Mouse (Mus musculus) ovary, postnatal 36 days (tissue): ENCODE measurements around the gene Usp2.

Source experiments
- DNase-seq: peaks from one replicate; pipeline ENCODE4 v3.0.0; 2022; ENCODE audit warnings: low spot score, mixed read lengths

The Usp2 gene

DNA sequence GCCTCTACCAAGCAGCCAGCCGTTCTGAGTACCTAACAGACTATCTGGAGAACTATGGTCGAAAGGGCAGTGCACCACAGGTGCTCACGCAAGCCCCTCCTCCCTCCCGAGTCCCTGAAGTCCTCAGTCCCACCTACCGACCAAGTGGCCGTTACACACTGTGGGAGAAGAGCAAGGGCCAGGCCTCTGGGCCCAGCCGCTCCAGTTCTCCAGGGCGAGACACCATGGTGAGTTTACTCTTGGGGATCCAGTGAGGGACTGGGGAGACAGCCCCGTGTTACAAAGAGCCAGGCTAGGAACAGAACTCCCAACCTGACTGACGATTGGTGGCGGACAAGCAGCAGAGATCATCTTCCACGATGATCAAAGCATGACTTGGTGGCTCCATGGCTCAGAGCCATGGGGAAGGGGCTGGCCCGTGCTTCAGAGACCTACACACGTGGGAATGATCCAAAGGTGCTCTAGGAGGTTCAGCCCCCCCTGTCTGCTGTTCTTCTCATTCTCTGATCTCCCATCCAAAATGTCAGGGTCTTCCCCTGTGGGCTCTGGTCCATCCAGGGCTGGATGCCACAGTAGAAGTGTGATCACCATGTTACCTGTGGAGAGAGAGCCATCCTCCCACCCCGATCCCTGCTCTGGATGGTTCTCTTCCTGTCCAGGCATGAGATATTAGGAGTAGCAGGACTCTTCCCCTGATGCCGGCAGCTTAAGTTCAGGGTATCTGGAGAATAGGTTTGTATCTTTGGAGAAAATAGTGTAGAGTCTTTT lies 9.4 kb downstream of the Usp2 start:
- no peak for DNase-seq

DNA sequence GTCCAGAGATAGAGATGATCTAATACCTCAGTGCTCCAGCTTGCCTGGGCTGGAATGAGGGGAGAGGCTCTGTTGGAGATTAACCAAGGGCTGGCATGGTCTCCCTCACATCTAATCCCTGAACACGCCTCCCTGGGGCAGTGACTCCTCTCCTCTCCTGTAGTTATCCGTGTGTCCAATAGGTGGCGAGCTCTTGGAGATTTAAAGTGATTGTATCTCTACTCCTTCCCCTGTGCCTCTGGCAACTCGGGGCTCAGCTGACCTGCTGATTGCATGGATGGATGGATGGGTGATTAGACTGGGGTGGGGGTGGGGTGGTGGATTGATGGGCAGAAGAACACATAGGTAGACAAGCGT lies 9.9 kb downstream of the Usp2 start:
- DNase-seq: no peak

DNA sequence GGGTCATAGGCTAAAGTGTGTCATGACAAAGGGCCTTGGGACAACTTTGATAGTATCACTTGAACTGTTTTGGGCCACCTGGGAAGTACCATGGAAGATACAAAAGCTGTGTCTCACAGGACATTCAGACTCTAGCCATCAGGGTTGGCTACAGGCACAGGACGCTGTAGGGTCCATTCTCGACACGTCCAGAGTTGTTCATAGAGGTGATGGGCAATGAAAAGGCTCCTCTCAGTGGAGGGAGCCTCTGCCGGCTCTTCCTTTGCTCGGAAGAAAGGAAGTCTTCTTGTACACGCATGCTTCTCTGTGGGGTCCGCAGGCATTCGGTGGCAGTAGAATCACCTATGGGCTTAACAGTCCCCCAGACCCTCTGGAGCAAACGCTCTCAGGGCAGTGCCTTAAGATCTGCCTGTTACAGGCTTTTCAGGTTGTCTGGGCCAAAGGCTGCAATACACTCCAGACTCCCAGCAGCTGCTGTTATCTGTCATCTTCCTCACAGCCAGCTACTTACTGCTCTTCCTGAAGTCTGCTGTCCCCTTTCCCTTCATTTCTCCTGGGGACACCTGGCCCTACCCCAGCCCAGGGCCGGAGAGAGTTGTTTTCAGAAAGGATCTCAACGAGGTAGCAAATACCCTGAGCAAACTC lies 10.6 kb downstream of the Usp2 start:
- no peak for DNase-seq

DNA sequence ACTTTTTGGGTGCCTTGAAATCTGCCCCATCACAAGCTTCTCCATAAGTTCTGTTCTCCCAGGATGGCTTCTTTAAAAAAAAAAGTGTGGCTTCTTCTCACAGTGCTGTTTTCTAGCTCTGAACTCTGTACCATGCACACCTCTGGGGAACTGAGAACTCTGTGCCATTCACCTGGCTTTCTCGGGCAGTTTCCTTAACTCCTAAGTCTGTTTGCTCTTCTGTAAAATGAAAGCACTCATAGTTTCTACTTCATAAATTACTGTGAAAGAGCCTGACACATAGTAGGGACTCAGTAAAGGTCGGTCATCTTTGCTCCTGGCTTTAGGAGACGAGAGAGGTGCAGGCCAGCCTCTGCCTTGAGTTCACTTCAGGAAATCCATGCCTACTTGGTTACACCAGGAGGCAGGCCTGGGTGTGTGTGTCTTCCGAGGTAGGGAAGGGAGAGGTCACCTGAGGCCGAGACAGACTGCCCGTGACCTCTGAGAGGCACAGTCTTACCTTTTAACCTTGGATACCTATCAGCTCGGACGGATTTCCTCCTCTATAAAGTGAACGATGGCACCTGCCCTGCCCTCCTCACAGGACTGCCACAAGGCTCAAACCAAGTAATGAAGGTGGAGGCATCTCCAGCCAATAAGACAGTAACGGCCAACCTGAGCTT lies 11.4 kb downstream of the Usp2 start:
- DNase-seq: no peak

DNA sequence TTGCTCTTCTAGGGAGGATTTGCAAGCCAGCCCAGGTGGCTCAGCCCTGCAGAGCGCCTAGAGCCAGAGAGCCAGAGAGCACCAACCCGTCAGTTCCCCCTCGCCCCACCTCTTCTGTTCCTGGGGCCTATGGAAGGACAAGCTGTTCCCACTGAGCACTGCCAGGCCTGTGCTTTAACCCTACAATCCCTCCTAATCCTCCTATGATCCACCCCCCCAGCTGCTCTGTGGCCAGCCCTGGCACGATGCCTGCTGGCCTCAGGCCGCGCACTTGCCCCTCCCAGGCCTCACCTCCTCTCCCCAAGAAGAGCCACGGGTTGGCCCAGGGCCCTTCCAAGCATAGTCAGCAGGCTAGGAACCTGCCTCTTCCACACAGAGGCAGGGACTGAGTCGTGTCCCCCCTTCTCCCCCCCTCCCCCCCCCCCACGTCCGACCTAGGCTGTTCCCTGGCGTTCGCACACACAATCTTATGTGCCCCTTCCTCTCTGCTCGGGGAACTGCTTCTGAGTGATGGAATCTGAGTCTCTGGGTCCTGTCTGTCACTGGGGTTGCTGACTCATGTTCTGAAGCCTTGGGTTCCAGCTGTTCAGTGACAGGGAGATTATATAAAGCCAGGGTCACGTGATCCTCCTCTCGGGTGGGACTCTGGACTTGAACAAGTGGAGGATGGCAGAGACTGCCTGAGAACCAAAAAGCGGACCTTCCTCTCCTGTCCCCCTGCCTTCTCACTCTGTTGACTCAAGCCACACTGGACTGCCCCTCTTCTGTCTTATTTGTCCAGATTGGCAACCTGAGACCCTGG lies 12.3 kb downstream of the Usp2 start:
- DNase-seq: peak; percentile 85

DNA sequence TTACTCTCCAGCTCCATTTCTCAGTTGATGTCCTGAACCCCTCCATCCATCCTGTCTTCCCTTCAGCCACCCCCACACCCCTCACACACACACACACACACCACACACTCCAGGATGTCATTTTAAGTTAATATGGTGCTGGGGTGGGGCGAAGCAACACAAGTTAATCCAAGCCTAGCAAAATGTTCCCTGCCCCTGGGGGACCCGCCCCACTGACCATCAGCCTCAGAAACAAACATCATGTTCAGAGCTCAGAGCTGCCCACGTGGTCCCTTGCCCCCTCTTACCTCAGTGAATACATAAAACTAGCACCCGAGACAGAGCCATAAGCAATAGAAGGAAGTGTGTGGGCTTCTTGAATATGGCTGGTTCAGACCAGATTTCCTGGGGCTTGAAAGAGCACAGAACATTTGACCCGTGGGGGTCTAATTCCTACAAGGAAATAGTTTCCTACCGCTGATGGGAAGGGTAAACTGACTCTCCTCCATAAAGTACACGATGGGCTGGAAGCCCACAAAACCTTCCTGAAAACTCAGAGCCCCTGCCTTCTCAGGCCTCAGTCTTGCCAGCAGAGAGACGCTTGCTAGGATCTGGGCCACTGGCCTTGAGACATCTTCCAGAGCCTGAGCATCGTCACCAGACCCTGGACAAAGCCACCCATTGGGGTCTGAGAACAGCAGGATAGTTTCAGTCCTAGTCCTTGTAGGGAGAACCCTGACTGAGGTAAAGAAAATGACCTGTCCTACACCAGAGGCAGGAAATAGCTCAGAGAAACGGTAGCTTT lies 13.4 kb downstream of the Usp2 start:
- DNase-seq: no peak

DNA sequence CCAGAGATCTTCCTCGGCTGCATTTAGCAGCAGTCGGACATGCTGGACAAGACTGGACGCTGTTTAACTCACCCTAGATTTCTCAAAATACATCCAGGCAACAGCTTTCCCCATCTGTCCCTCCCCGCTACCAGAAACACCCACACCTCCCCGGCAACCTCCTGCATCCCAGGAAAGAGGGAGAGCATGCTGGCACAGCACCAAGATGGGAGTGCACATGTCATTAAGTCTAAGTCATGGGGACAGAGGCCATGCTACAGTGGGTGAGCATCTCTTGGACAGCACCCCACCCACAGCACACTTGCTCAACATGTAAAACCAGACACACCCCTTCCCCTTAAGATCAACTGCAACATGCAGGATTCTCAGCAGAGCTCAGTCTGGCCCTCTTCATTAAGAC lies 14.1 kb downstream of the Usp2 start:
- DNase-seq: peak; percentile 7

DNA sequence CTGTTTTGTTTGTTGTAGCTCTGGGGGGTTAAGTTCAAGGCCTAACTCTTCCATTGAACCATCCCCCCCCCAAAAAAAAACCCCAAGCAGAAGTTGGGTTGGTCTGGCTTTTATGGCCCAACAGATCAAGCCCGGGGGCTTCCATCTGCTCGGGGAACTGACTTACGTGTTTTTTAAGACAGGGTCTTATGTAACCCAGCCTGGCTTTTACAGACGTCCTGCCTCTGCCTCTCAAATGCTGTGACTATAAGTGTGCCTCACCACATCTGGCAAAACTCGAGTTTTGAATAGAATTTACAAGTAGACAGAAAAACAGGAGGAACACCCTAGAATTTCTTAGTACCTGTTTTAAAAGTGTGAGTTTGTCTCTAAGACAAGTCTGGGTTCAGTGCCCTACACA lies 14.8 kb downstream of the Usp2 start:
- no peak for DNase-seq

DNA sequence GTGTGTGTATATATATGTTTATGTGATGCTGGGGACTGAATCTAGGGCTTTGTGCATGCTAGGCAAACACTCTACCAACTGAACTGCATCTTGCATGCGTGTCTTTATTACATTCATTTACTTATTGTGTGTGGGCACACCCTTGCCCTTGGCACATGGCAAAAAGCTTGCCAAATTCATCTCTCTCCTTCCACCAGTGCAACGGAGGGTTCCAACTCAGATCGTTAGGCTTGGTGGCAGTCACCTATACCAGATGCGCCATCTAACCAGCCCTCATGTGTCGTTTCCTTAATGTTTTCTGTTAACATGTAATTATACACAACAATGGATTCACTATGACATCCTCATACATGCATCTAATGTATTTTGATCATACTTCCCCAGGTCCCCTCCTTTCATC lies 15.4 kb downstream of the Usp2 start:
- no peak for DNase-seq

DNA sequence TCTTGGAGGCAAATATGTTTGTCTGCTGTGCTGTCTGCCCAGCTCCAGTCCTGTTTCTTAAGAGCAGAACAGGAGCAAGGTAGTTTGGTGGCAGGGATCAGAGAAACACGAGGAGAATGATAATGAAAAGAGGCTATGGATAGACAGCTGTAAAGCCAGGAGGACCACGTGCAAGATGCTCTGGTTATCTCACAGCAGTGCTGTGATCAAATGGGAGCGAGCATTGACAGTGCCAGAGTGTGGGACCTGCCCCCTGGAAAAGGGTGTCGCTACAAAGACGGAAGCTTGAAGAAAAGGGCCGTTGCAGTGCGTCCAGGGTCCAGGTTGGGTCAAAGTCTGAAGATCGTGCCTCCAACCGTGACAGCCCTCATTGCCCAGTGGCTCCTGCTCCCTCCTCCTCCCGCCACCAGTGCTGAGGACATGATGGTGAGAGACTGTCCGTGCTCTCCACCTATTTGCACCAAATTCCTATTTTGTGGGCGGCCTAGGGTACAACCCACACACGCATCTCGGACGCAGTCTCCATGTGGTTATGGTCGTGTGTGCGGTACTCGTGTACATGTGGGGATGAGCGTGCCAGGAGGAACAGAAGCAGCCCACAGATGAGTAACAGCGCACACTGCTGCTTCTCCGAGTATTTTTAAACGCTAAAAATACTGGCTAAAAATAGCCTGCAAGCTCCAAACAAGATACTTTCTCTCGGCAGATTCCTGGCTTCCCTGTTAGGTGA lies 16.7 kb downstream of the Usp2 start:
- DNase-seq: no peak

DNA sequence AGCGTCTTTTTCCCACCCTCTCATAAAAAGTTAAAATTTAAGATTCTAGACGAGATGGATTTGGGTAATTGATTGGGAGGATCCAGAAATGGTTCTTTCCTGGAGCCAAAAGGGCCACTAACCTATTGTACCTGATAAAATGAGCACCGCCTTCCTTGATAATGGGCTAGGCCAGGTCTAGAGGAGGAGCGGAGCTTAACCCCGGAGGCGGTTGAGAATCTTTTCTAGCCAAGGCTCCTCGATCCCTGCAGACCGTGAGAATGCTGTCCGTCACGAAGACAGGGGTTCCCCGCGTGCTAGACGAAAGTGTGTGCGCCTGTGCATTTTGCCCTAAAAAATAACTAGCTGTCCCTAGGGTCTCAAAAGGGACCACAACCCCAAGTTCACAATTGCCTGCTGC lies 17.4 kb downstream of the Usp2 start:
- no peak for DNase-seq

DNA sequence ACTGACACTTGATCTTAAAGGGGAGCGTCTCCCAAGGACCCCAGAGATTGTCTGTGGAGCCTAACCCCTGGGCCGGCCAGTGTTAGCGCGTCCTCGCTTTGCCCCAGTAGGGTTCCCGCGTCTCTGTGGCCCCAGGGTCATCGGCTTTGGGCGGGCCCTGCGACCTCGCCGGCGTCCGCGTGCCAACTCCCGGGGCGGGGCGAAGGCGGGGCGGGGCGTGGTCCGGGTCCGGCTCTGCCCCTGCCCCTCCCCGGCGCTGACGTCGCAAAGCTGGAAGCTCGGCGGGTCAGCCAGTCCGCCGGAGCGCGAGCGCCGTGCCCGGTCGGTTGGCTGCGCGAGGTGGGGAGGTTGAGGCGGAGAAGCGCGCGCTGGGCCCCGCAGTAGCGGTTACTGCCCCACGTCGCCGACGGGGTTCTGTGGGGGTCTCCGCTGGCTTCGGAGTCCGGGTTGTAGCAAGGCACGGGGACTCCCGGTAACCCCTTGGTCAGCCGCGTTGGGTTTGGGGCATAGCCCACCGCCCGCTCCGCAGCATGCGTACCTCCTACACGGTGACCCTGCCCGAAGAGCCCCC lies 17.9 kb downstream of the Usp2 start:
- peak; percentile 97 for DNase-seq

DNA sequence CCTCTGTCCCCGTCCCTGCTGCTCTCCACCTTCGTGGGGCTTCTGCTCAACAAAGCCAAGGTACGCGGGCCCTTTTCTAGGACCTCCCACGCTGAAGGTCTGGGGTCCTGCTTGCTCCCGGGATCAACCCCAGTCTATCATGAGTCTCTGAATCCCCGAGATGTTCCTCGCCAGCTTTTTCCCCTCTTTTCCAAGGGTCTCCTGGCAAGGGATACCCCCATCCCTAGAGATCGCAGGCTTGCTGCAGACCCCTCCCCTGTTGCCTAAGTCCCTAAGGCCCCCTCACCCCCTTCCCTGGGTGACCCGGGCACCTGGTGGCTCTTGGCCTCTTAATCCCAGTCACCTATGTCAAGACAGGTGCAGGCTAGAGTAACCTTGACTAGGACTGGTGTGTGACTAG lies 18.5 kb downstream of the Usp2 start:
- no peak for DNase-seq

DNA sequence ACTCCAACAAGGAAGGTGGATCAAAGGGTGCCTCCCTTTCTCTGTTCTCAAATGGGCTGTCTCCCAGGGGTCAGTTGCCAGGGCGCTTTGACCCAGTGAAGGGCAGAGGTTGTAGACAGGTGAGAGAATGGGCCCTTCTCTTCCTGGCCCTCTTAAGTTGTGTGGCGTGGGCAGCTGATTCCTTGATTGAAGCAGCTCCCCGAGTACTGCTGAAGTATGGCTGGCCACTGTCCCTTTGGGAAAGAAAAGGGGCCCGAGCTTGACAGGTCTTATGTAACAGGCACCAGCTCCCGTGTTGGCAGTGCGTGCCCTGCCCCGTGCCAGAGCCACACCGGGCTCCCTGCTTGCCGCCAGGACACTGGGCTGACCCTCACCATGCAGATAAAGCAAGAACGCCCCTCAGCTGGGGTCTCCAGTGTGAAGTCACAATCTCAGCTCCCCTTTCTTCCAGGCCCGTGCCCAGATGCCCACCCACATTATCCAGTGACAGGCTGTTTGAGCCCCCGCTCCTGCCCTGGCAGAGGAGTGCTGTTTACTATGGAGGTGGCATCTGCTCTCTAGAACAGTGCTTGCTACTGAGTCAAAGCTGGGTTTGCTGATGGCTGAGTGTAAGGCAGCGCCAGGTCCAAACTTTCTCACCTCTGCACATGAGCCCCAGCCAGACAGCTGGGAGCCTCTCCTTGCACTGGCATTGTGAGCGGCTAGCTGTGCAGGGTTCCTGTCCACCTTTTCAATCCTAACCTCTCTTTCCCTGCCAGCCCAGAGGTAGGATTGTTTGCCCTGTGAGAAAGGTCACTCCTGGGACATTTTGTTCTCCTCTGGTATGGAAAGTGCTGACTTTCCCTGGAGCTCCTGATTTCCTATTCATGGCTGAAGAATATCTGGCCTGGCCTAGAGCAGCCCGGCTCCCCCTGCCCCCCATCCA lies 19.2 kb downstream of the Usp2 start:
- DNase-seq: peak; percentile 38

DNA sequence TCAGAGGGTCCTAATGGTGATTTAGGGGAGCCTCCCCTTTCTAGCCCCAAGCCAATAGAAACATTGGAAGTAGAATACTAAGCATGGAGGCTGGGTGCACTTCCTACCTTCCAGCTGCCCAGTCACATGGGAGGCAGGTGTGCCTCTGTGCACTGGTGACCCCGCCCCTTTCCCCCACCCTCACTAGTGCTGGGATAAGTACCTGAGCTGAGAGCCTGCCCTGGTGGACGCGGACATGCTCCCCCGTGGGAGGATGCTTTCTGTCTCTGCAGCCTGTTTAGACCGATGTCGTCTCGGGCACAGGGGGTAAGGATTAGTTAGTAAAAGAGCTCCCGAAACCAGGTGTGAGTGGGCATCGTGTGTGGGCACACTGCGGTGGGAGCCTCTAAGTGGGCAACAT lies 20.1 kb downstream of the Usp2 start:
- DNase-seq: no peak

DNA sequence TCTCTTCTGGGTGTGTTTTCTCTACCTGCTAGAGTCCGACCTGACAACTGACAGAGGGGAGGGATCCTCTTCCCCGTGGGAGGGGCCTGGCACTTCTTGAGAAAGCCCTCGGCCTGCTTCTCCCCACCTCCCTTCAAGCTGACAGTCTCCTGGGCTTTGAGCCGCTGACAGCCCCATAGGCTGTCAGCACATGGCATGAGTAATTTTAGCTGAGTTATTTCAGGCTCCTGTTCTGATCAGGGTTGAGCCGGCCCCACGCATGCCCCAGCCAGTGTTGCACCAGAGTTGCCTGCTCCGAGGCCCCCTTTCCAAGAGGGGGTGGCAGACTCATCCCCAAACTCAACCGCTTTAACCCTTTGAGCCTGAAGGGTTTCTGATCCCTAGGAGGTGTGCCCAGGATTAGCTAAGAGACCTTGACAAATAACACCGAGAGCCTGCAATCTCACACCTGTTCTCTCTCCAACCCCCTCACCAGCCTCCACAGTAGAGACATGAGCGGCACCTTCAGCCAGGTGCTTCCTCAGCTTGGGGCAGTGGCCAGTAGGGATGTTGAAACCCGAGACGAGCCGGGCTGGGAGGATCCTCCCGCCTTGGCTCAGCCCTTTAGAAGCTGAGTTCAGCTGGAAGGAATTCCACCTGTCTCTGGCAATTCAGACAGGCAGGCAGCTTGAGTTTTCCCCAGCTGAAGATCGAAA lies 21.1 kb downstream of the Usp2 start:
- no peak for DNase-seq

DNA sequence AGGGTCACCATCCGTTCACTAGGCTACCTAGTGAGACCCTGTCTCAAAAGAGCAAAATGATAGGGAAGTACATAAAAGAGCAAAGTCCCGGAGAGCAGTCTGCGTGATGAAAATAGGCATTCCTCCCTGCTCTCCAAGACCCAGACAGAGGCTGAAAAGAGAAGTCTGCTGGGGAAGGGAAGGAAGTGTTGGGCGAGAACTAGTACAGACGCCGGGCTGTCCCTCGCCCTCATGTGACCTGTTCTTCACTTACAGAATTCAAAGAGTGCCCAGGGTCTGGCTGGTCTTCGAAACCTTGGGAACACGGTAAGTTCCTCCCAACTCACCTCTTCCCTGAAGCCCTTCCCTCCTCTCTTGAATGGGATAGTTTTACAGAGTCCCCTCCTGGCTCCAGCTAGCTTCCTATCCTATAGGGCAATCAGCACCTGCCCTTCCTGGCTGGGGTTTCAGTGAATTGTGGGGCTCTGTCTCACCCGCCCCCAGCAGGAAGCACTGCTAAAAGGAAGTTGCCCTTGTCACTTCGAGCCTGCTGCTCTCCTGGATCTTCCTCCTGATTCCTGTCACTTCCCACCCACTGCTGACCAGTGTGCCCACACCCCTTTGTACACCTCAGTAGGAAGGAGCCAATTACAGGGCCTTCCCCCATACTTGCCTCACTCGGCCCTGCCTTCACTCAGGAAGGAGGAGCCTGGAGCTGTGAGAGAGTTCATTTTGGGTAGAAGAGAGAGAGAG lies 22.2 kb downstream of the Usp2 start:
- DNase-seq: peak; percentile 3
